Mouse (Mus musculus) pancreas, adult 10 weeks (tissue): ENCODE results near the gene Sptbn2. TPM values are rescaled to one million over a fixed set of nuclear protein-coding genes. Genes with fewer than 3 reads are reported as not detected.

Experiments
- polyA plus RNA-seq: library from polyadenylated mRNA; stranded (reverse); fragments of 350-450 nt; fragmentation: Illumina TruSeq; extraction: RNeasy Lipid Tissue Mini Kit (QIAGEN cat#74804); gene quantifications from one replicate; pipeline ENCODE4 v1.2.3, GENCODE M21; 2015; ENCODE audit warnings: low read depth, low replicate concordance; ENCODE audit not compliant: insufficient read depth

Sptbn2 gene
- 1.9 TPM for polyA plus RNA-seq

DNA sequence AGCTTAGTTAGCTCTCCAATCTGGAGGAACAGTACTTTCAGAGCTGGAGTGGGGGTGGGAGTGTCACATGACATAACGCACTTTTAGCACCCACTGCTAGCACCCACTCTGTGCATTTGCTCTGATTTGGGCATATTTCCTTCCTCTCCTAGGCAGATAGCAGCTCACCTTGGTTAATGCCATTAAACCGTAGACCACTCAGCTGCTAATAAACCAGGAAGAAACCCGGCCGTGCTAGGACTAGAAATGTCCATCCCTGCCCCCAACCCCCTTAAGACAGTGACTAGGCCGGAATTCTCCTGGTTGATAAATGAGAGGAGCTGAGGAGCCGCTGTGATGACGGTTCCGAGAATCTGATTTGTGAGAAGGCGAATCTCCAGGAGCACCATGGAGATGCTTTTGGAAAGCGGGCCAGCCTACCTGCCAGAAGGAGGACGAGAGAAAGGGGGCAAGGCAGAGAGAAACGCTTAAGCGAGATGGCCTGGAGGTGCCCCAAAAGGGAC is at the start of gene Sptbn2:
Gene Sptbn2, plus strand, starts transcription at position 70 of the 503 bp plus-strand sequence.

GRCm38 (mm10) chr19:4698205-4698677 is 12.7 kb upstream of the Sptbn2 start, which contains the start of gene Gm960:
Gm960 (minus strand) TSS chr19:4698668.

GRCm38 (mm10) chr19:4756193-4756911 is 45.4 kb downstream of the Sptbn2 start, which contains the start of gene Rbm4b:
Rbm4b (plus strand) TSS chr19:4756497.

DNA sequence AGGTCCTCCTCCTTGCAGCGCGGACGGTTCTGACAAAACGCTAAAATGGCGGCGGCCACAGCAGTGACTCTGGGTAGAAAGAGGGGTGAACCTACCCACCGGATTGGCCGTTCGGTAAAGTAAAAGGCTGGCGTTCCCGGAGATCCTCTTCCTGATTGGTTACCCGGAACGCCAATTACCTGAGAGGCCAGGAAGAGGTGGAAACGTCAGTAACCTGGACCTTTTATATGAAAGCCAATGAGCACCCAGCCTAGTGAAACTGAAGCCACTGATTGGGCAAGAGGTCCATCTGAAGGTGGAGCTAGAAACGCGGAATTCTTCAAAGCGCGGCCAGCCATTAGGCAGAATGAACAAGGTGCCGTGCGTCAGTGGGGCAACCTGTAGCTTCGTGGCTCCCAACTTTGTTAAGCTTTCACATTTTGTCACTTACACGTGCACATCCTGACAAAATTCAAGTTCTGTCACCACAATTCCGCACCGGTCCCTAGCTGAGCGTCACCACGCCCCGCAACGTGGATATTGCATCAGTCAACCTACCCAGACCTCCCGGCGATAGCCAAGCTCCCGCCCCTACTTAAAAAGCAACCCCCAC is 83.0 kb downstream of the Sptbn2 start, which contains the start of gene Rbm4:
Gene Rbm4, minus strand, starts transcription at position 71 of the 592 bp plus-strand sequence.

Other genes with a start within 250 kb of the Sptbn2 start
- gene Syt12, start 233.7 kb upstream of the Sptbn2 start, polyA plus RNA-seq = 0.22 TPM
- not detected for gene 2010003K11Rik, start 212.6 kb upstream of the Sptbn2 start, polyA plus RNA-seq
- gene Pcx, start 200.7 kb upstream of the Sptbn2 start, polyA plus RNA-seq = 13.1 TPM
- gene Lrfn4, start 95.5 kb upstream of the Sptbn2 start, polyA plus RNA-seq = 2.9 TPM
- 9.0 TPM for gene Rce1, start 85.5 kb upstream of the Sptbn2 start, polyA plus RNA-seq
- not detected for gene Gm960, start 12.5 kb upstream of the Sptbn2 start, polyA plus RNA-seq
- gene Rbm4b, start 45.3 kb downstream of the Sptbn2 start, polyA plus RNA-seq = 4.6 TPM
- 7.2 TPM for gene Rbm4, start 82.7 kb downstream of the Sptbn2 start, polyA plus RNA-seq
- gene Gm21992, start 100.4 kb downstream of the Sptbn2 start, polyA plus RNA-seq = 13.6 TPM
- 5.8 TPM for gene Rbm14, start 100.5 kb downstream of the Sptbn2 start, polyA plus RNA-seq
- 30.0 TPM for gene Ccs, start 128.2 kb downstream of the Sptbn2 start, polyA plus RNA-seq
- gene Ccdc87, start 128.2 kb downstream of the Sptbn2 start, polyA plus RNA-seq = not detected
- gene Ctsf, start 144.0 kb downstream of the Sptbn2 start, polyA plus RNA-seq = 21.8 TPM
- not detected for gene Actn3, start 166.7 kb downstream of the Sptbn2 start, polyA plus RNA-seq
- gene Zdhhc24, start 167.5 kb downstream of the Sptbn2 start, polyA plus RNA-seq = 1.8 TPM
- 1.2 TPM for gene Bbs1, start 195.5 kb downstream of the Sptbn2 start, polyA plus RNA-seq
- gene Dpp3, start 217.1 kb downstream of the Sptbn2 start, polyA plus RNA-seq = 16.6 TPM
- 0.83 TPM for gene Peli3, start 232.0 kb downstream of the Sptbn2 start, polyA plus RNA-seq